Mouse (Mus musculus): ENCODE data around the gene 4833427G06Rik.

DNA sequence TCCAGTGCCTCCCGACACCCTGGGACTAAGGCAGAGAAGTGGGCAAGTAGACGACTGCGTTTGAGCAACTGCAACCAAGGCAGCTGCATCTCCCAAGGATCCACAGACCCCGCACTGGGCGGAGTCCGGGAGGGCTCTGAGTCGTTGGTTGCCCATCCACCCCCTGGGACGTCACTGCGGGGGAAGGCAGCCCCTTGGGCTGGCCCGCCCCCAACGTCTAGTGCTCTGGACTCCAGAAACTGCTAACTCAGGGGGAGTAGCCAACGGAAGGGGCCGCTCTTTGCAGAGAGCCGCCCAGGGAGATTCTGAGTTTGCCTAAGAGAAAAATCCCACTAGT is 24.9 kb downstream of the 4833427G06Rik start, which contains the start of gene Layn:
- 0 out of 2 replicates have a peak, but pooled peaks have one; percentile 44 for TF ChIP-seq POLR2A (IDR thresholded peaks at IDR 0.05; ENCODE audit: extremely low read depth, insufficient read depth, low read length)
- TF ChIP-seq CTCF (IDR thresholded peaks at IDR 0.05; ENCODE audit: low read depth, low read length), result no peak
